Mouse (Mus musculus) kidney, embryonic 14.5 days (tissue): ENCODE measurements around the gene Mn1. TPM values are rescaled to one million over a fixed set of nuclear protein-coding genes. Genes with fewer than 3 reads are reported as not detected.

Source experiments
- ATAC-seq: fragments of 200-750 bp; cut with Nextera tagmentation; 2 replicates; pipeline ENCODE4 v1.8.0; 2017; ENCODE audit warnings: moderate number of reproducible peaks, mild to moderate bottlenecking, moderate TSS enrichment, moderate library complexity; ENCODE audit not compliant: low FRiP score, low TSS enrichment
- H3K27ac ChIP-seq: fragments of 300-500 bp; sonication (generic); 2 replicates; pipeline ENCODE4 v1.5.1; 2014; ENCODE audit warnings: low read depth, mild to moderate bottlenecking, low read length, moderate library complexity, mixed read lengths
- H3K27me3 ChIP-seq: fragments of 300-500 bp; sonication (generic); 2 replicates; pipeline ENCODE4 v1.6.1; 2014; ENCODE audit warnings: mild to moderate bottlenecking, low read length; ENCODE audit not compliant: control insufficient read depth, insufficient read depth
- H3K36me3 ChIP-seq: fragments of 300-500 bp; sonication (generic); 2 replicates; pipeline ENCODE4 v1.6.1; 2014; ENCODE audit warnings: low read length, mixed read lengths; ENCODE audit not compliant: control insufficient read depth, insufficient read depth
- H3K4me1 ChIP-seq: fragments of 300-500 bp; sonication (generic); 2 replicates; pipeline ENCODE4 v1.6.1; 2014; ENCODE audit warnings: low read length, mixed read lengths; ENCODE audit not compliant: control insufficient read depth, insufficient read depth
- H3K4me2 ChIP-seq: fragments of 300-500 bp; sonication (generic); replicated peaks from 2 replicates; pipeline ENCODE4 v1.6.1; 2014; ENCODE audit warnings: low read depth, mild to moderate bottlenecking, low read length
- H3K4me3 ChIP-seq: fragments of 300-500 bp; sonication (generic); 2 replicates; pipeline ENCODE4 v1.5.1; 2014; ENCODE audit warnings: mild to moderate bottlenecking, low read length
- H3K9ac ChIP-seq: fragments of 300-500 bp; sonication (generic); 2 replicates; pipeline ENCODE4 v1.6.1; 2014; ENCODE audit warnings: low read depth, mild to moderate bottlenecking, low read length, moderate library complexity
- H3K9me3 ChIP-seq: fragments of 300-500 bp; sonication (generic); 2 replicates; pipeline ENCODE4 v1.6.1; 2016; ENCODE audit warnings: low read length; ENCODE audit not compliant: control insufficient read depth
- WGBS: fragments of 180-500 bp; shearing (Covaris S2); extraction: QIAGEN DNeasy Blood & Tissue Kit; methylation state at CpG from one replicate; pipeline ENCODE4 v1.1.7; 2014; 5-methylcytosine and 5-hydroxymethylcytosine counted together
- polyA plus RNA-seq: library from polyadenylated mRNA; unstranded; fragments of >200 nt; fragmentation: Nextera tagmentation; extraction: Ambion mirVana; gene quantifications from 2 replicates; pipeline ENCODE4 v1.2.1, GENCODE M21; 2014

Mn1 gene
- polyA plus RNA-seq, 1 experiment from 2014 or later: 6.9 TPM

- H3K9me3 ChIP-seq: no peaks in the 10 kb centered on the region
Observed at GRCm38 (mm10) chr5:111402651-111402996, 14.5 kb upstream of the Mn1 start.

DNA sequence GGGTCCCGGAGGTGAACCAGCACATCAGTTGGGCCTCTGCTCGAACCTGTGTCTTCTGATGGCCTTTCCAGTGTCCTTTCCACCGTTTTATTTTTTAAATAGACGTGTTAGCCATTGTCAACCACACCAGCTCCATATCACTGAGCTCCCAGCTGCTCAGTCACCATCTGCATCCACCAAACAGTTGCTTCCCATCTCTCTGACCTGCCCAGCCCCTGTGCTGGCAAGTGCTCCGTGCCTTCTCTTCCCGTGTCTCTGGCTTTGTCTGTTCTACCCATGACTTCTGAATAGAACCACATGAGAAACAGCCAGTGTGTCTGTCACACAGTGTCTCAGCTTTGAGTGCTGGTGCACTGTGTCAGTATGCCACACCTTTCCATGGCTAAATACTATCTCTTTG lies 12.4 kb upstream of the Mn1 start:
- Histone ChIP-seq H3K9me3 (no peaks in the 10 kb centered on the region), H3K27me3 (peaks cover 7% of the 10 kb centered on the region; the same call in 1 of the 2 replicates), H3K4me3 (no peak overlapping the region), H3K27ac (no peak overlapping the region), H3K4me1 (peaks cover 8% of the 10 kb centered on the region), H3K4me2 (no peak overlapping the region), H3K9ac (no peak overlapping the region), H3K36me3 (no peaks in the 10 kb centered on the region)
- no peak for ATAC-seq
- WGBS: 52% methylated on average over 6 of the region's 6 CpGs

More at GRCm38 (mm10) chr5:111402651-111402996, 14.5 kb upstream of the Mn1 start:
- WGBS: 85% methylated on average over 6 of the region's 6 CpGs
- Histone ChIP-seq H3K27ac (no peak overlapping the region), H3K4me3 (no peak overlapping the region), H3K36me3 (no peaks in the 10 kb centered on the region), H3K9ac (no peak overlapping the region), H3K4me1 (no peaks in the 10 kb centered on the region), H3K27me3 (peaks cover 4% of the 10 kb centered on the region; the same call in 1 of the 2 replicates), H3K4me2 (no peak overlapping the region)
- no peak for ATAC-seq

DNA sequence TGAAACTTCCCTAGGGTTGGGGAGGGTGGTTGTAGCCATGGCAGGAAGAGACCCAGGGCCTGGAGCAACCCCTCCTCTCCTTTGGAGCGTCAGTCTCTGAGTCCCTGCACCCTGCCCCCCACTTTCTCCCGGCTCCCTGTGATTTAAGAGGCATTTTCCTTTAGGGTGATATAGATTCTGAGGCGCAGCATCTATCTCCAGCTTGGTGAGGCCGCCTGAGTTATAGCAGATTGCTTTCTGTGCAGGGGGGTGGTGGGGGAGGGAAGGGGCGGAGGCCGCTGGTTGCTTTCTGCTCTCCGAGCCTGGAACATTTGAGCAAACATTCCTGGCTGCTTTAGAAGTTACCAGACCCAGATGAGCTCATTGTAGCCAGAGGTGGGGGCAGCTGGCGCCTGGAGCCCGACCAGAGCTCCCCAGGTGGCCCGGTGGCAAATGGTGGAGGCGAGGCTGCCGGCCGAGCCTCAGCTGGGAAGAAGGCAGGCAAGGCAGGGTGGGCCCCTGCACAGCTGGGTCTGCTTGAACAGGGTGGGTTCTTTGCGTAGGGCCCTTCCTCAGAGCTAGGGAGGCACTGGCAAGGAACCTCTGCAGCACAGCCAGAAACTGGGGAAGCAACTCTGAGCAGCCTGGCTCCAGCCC lies 8.6 kb upstream of the Mn1 start:
- Histone ChIP-seq H3K4me2 (peak overlapping the region; percentile 21; the same call in 1 of the 2 replicates), H3K9me3 (no peaks in the 10 kb centered on the region), H3K9ac (no peak overlapping the region; the same call in 1 of the 2 replicates), H3K27me3 (peaks cover 8% of the 10 kb centered on the region), H3K4me1 (peaks cover 8% of the 10 kb centered on the region), H3K4me3 (no peak overlapping the region), H3K36me3 (no peaks in the 10 kb centered on the region), H3K27ac (peak overlapping the region; percentile 38; the same call in 1 of the 2 replicates)
- ATAC-seq: peak; percentile 62
- WGBS: 10% methylated on average over 14 of the region's 14 CpGs

- H3K9ac ChIP-seq: no peak overlapping the region
- WGBS: 4% methylated on average over 1 of the region's 1 CpGs
- H3K36me3 ChIP-seq: no peaks in the 10 kb centered on the region
- peaks cover 15% of the 10 kb centered on the region for H3K27me3 ChIP-seq
- no peak overlapping the region for H3K4me3 ChIP-seq
- peaks cover 8% of the 10 kb centered on the region for H3K4me1 ChIP-seq
- no peaks in the 10 kb centered on the region for H3K9me3 ChIP-seq
- H3K27ac ChIP-seq: no peak overlapping the region
- ATAC-seq: 0 out of 2 replicates have a peak, but pooled peaks have one; percentile 8
- no peak overlapping the region for H3K4me2 ChIP-seq
Observed at GRCm38 (mm10) chr5:111409412-111410044, 7.6 kb upstream of the Mn1 start.

DNA sequence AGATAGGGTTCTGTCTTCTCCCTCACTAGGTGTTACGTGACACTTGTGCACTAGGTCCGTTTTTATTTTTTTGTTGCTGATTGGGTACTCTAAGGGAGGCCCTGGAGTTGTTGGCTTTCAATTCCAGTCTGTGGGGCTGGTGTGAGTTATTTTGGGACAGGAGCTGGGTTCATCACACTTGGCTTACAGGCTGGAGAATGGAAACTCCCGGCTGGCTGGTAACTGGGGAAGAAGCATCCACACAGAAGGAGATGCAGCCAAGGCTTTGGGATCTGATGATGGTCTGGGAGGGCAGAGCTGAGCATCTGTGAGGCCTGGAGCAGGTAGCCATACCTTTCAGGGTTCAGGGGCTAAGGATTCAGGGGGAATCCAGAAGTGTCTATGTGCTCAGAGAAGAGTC lies 6.5 kb upstream of the Mn1 start:
- Histone ChIP-seq H3K9ac (no peak overlapping the region), H3K36me3 (no peaks in the 10 kb centered on the region), H3K4me1 (peaks cover 8% of the 10 kb centered on the region), H3K4me3 (no peak overlapping the region), H3K27ac (no peak overlapping the region), H3K27me3 (peaks cover 21% of the 10 kb centered on the region), H3K4me2 (no peak overlapping the region), H3K9me3 (no peaks in the 10 kb centered on the region)
- no peak for ATAC-seq
- 58% methylated on average over 3 of the region's 3 CpGs for WGBS

DNA sequence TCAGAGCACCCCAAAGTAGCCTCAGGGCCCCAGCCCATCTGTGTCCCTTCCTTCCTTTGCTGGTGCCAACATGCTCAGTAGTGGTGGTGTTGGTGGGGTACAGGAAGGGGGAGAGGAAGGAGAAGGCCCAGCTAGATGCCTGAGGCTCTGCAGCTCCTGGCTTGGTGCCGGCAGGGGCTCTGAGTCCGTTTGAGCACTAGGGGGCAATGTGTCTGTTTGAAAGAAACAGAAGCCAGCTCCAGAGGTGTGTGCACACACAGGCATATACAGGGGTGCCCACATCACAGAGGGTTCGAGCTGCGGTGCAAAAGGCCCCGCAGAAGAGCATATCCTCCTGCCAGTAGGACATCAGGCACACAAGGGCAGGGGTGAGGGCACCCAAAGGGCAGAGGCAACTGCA lies 3.0 kb upstream of the Mn1 start:
- H3K9me3 ChIP-seq: no peaks in the 10 kb centered on the region
- H3K9ac ChIP-seq: no peak overlapping the region
- 0% methylated on average over 5 of the region's 5 CpGs for WGBS
- H3K4me2 ChIP-seq: no peak overlapping the region
- peak; percentile 34; the same call in 1 of the 2 replicates for ATAC-seq
- H3K36me3 ChIP-seq: no peaks in the 10 kb centered on the region
- H3K27ac ChIP-seq: no peak overlapping the region
- peaks cover 15% of the 10 kb centered on the region for H3K4me1 ChIP-seq
- peaks cover 24% of the 10 kb centered on the region for H3K27me3 ChIP-seq
- H3K4me3 ChIP-seq: no peak overlapping the region

- H3K27me3 ChIP-seq: peaks cover 28% of the 10 kb centered on the region
- no peak overlapping the region for H3K4me3 ChIP-seq
- H3K4me2 ChIP-seq: no peak overlapping the region
- no peak overlapping the region for H3K27ac ChIP-seq
- H3K36me3 ChIP-seq: no peaks in the 10 kb centered on the region
- WGBS: 39% methylated on average over 4 of the region's 4 CpGs
- H3K9ac ChIP-seq: no peak overlapping the region
- ATAC-seq: no peak
- peaks cover 19% of the 10 kb centered on the region for H3K4me1 ChIP-seq
- H3K9me3 ChIP-seq: no peaks in the 10 kb centered on the region
Observed at GRCm38 (mm10) chr5:111414770-111415249, 2.4 kb upstream of the Mn1 start.

DNA sequence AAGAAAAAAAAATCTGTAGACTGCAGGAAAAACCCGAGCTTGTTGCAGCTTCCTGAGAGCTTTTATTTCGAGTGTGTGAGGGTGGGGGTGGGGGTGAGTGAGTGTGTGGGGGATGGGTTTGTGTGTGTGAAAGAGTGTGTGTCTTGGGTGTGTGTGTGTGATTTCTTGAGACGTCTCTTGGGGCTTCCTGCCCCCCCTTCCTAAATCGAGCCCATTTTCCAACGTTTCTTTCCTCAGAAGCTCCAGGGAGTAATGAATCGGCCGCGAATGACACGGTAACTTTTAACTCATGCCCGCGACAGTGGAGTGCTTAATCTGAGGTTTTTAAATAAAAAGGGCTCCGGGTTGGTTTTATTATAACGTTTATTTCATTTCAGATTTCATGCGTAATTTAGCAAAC lies 1.6 kb upstream of the Mn1 start:
- Histone ChIP-seq H3K4me2 (peak overlapping the region; percentile 95), H3K4me3 (peak overlapping the region; percentile 81; the same call in 1 of the 2 replicates), H3K27ac (no peak overlapping the region), H3K9me3 (no peaks in the 10 kb centered on the region), H3K4me1 (peaks cover 27% of the 10 kb centered on the region), H3K9ac (no peak overlapping the region), H3K27me3 (peaks cover 35% of the 10 kb centered on the region), H3K36me3 (no peaks in the 10 kb centered on the region)
- ATAC-seq: no peak
- 1% methylated on average over 14 of the region's 14 CpGs for WGBS

DNA sequence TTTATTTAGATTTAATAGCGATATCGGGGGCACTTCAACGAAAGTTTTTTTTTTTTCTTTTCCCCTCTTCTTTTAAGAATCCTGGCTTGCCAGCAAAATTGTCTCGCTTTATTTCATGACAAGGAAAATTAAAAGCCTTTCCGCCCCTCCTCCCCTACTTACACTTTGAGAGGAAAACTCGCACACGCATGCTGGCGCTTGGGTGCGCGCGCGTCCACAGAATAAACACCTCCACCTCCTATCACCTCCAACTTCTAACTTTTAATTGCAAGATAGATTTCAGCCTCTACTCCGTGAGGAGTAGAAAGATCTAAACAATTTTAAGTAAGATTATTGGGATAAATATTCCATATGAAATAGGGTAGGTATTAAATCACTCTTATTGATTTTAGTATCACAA lies 1.1 kb upstream of the Mn1 start:
- no peak for ATAC-seq
- H3K4me2 ChIP-seq: peak overlapping the region; percentile 95
- peaks cover 3% of the 10 kb centered on the region; the same call in 1 of the 2 replicates for H3K36me3 ChIP-seq
- peak overlapping the region; percentile 82 for H3K9ac ChIP-seq
- no peak overlapping the region for H3K27ac ChIP-seq
- 2% methylated on average over 13 of the region's 13 CpGs for WGBS
- peaks cover 40% of the 10 kb centered on the region for H3K27me3 ChIP-seq
- H3K4me1 ChIP-seq: peaks cover 32% of the 10 kb centered on the region
- H3K4me3 ChIP-seq: peak overlapping the region; percentile 81
- H3K9me3 ChIP-seq: no peaks in the 10 kb centered on the region
